Mouse (Mus musculus): ENCODE results near the gene Dysf.

DNA sequence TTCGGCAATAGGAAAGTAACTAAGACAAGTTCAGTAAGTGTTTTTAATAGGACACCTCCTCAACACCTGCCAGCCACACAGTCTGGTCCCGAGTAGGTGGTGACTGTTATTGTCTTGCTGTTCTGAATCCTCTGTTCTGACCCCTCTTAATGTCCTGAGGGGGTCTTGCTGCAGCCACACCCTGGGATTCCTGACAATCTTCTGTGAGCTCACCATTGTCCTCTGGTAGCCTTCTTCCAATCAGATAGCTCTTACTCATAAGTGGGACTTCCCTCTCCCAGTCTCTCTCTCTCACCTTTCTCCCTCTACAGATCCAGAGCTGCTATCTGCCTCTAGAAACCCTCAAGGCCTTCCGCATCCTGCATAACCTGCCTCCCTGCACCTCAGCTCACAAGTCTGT lies 36.3 kb downstream of the Dysf start:
- TF ChIP-seq POLR2A (IDR thresholded peaks at IDR 0.05; ENCODE audit: low read depth, low read length) (no peak), CTCF (IDR thresholded peaks at IDR 0.05; ENCODE audit: extremely low read depth, insufficient read depth, insufficient read length, insufficient replicate concordance) (no peak)
